Mouse (Mus musculus) liver, embryonic 14 days (tissue): Measurements from ENCODE around the gene Dzank1. TPM values are rescaled to one million over a fixed set of nuclear protein-coding genes. Genes with fewer than 3 reads are reported as not detected.

Experiments used
- polyA plus RNA-seq: library from polyadenylated mRNA; depleted of rRNA; stranded (reverse); fragments of >200 nt; gene quantifications from 2 replicates; pipeline ENCODE4 v1.2.3, GENCODE M21; 2012; rRNA removed

Gene Dzank1
- 0.01 and 0.03 TPM in 2 replicates for polyA plus RNA-seq

DNA sequence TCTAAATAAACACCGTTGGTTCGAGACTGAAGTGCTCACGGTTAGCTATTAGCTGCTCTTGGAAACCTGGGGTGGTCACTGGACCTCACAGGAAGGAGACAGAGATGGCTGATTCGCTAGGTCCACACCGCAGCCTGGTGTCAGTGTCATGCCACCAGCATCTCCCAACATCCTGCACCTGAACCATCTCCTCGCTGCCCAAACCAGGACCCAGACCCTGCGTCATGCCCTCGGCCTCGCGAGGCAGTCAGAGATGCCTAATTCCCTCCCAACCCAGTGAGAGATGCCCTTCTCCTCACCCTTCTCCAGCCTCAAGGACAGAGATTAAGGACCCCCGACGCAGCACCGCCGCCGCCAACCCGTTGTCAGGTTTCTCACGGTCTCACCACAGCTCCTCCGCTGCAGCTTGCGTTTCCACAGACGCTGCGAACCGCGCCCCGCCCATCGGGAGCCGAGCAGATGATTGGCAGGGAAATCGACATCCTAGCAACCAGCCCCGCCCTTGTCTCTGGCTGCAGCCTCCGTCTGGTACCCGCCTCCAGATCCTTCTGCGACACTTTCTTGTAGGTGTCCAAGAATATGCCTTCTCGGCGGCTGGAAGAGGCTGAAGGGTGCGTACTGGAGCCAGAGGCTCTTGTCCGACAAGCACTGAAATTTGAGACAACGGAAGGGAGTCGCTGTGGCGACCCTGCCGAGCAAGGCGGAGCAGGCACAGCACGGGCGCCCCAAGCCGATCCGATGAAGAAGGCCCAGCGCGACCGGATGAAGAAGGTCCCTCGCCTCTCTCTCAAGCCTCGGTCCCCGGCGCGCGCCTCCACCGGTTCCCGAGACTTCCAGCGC lies at the start of gene Dzank1, which contains the start of gene Polr3f:
TSS of gene Dzank1 (minus strand) at position 434 of the 840 bp plus-strand sequence.
TSS of gene Polr3f (plus strand) at position 738 of the 840 bp plus-strand sequence.

DNA sequence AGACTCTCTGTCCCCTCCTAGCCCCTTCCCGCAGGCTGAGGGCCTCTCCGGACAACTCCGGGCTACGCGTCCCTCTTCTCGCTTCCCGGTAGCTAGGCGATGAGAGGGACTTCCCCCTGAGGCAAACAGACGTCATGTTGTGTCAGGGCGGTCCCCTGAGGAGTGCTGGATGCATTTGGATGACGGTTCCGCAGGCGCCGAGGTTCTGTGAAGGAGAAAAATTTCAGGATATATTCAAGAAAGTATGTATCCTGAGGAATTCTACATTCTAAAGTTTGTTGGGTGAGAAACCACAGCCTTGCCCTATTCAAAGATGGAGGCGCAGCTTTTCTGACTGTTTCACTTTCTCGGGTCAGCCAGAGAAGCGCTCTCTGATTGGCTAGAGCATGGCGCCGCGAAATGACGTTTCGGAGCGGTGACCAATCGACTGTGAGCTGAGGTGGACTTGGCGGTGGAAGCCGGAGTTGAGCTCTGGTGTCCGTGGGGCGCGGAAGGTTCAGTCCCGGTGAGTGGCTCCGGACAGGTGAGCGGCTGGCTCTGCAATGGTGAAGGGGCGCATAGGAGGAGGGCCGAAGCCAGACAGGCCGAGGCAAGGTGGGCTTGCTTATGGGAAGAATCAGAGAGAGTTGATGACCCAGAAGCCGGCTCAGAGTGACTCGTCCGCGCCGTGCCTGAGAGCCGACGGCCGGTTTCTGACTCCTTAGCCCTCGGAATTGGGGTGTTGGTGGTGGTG lies 28.8 kb upstream of the Dzank1 start, which contains the start of gene Sec23b:
TSS of gene Sec23b (plus strand) at position 410 of the 733 bp plus-strand sequence.

DNA sequence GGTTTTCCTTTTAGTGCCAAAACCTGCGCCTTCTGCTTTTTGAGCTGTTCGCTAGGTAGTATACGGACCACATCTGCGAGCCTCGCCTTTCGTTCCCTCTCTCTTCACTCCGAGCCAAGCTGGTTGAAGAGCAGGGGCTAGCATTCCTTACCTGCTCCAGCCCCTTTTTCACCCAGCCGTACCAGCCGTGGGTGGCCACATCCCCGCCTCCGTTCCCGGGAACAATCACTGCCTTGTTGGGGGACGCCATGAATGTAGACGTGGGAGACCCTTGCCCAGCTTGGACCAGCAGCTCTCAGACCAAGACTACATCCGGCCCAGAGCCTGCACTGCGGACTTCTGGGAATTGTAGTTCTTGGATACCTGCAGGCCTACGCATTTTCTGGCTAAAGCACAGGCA lies 23.3 kb upstream of the Dzank1 start, which contains the start of gene Rbbp9:
TSS of gene Rbbp9 (minus strand) at position 341 of the 400 bp plus-strand sequence.

Other genes starting within 250 kb of the Dzank1 start
- gene Ovol2, start 195.3 kb downstream of the Dzank1 start, polyA plus RNA-seq = 0.02 and 0.03 TPM in 2 replicates
- 13.0 and 13.9 TPM in 2 replicates for gene Kat14, start 158.4 kb downstream of the Dzank1 start, polyA plus RNA-seq
- gene Pet117, start 158.4 kb downstream of the Dzank1 start, polyA plus RNA-seq = not detected in 2 replicates
- gene Polr3f, start 304 bp upstream of the Dzank1 start, polyA plus RNA-seq = 6.2 and 6.8 TPM in 2 replicates
- 4.2 and 4.6 TPM in 2 replicates for gene Rbbp9, start 23.5 kb upstream of the Dzank1 start, polyA plus RNA-seq
- gene Sec23b, start 28.8 kb upstream of the Dzank1 start, polyA plus RNA-seq = 25.3 and 30.1 TPM in 2 replicates
- 16.6 and 17.7 TPM in 2 replicates for gene Smim26, start 66.6 kb upstream of the Dzank1 start, polyA plus RNA-seq
- 11.2 and 11.9 TPM in 2 replicates for gene Dtd1, start 72.5 kb upstream of the Dzank1 start, polyA plus RNA-seq